Mouse (Mus musculus): ENCODE measurements around the gene Gm37240.

DNA sequence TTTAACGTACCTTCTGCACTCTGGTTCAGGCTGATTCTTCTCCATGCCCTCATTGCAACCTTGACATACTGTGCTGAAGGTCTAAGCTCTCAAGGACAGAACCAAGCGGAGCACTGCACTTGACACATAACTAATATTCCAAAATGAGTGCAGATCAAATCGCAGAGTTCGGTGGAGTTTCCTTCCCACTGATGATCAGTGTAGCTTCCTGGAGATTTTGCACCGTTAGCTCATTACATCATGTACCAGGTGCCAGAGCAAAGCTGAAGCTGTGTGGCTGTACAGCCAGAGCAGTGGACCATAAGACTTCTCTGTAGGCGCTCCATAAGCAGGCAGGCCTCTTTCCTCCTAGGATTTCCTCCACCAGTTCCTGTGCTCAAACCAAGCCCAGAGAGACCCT lies 427.3 kb downstream of the Gm37240 start:
- TF ChIP-seq CTCF (IDR thresholded peaks at IDR 0.05; ENCODE audit: insufficient read depth, low read depth, low read length), result no peak
- TF ChIP-seq POLR2A (IDR thresholded peaks at IDR 0.05; ENCODE audit: insufficient read depth, low read depth, low read length), result no peak

All from olfactory bulb, adult 2 months (tissue).